ENCODE assay signal across 23 mouse cellular contexts in the genomic region with DNA sequence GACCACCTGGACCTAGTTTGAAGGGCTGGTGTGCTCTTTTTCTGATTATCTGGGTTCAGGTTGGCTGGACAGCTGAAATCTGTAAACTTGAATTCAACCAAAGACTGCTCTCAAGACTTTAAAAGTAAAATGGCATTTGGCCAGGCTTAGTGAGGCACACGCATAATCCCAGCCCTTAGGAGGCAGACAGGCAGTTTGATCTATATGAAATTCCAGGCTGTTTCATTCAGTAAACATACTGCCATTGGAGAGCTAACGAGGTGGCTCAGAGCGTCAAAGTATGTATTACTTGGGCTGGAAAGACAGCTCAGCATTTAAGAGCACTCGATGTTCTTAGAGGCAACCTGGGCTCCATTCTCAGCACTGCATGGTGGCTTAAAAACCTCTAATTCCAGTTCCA. TPM values are rescaled to one million over a fixed set of nuclear protein-coding genes. Genes with fewer than 3 reads are reported as not detected.
DNase-seq lines count a peak whose midpoint lies in the region; ATAC-seq and TF ChIP-seq lines count a peak whose summit lies in the region.
"Had no signal": no experiment of that assay in that cellular context is flagged by ENCODE, and none has a peak within 500 bp of the region (broad histone marks: within the 10 kb centered on the region; RNA-seq: fewer than 3 reads in every experiment).

No protein-coding gene starts in this region.

- DNase-seq in gastrocnemius, adult 2 months = no peak
- no peak for DNase-seq in gastrocnemius, postnatal 4 days (ENCODE audit: low spot score in 2 of 2)
- peak; percentile 57 for DNase-seq in lung, embryonic 14.5 days
- no peak for DNase-seq in lung, postnatal 4 days
- DNase-seq in Patski (ENCODE audit: low read depth, low spot score) = no peak
- no peak for DNase-seq in spleen, postnatal 10 days (ENCODE audit: low spot score in 2 of 2)
- DNase-seq in heart, adult 2 months = no peak
- DNase-seq: adrenal gland, postnatal 10 days; adrenal gland, postnatal 36 days; cerebellum, adult 11 months; cerebellum, adult 2 months; cerebellum, adult 9-11 months; cerebellum, postnatal 25 days; forebrain, postnatal 0 days; gastrocnemius, postnatal 25 days had no signal

- H3K36me3 ChIP-seq in lung, embryonic 14.5 days (ENCODE audit: insufficient read depth) = peaks cover 57% of the 10 kb centered on the region
- H3K36me3 ChIP-seq in stomach, embryonic 15.5 days = peaks cover 15% of the 10 kb centered on the region; the same call in 1 of the 2 replicates
- peaks cover 7% of the 10 kb centered on the region; the same call in 1 of the 2 replicates for H3K36me3 ChIP-seq in heart, adult 2 months (ENCODE audit: control insufficient read depth, insufficient read depth, low read length)

- H3K79me2 ChIP-seq in heart, adult 2 months (replicated peaks; ENCODE audit: control insufficient read depth, insufficient read depth, low read length) = no peaks in the 10 kb centered on the region

- TF ChIP-seq POLR2A in heart, adult 2 months (IDR thresholded peaks at IDR 0.05; ENCODE audit: insufficient read depth, low read depth, low read length) = no peak

- no peak overlapping the region for H3K9ac ChIP-seq in lung, embryonic 14.5 days
- H3K9ac ChIP-seq in stomach, embryonic 15.5 days = no peak overlapping the region
- H3K9ac ChIP-seq in heart, adult 2 months (ENCODE audit: low read depth, low read length) = no peak overlapping the region
- H3K9ac ChIP-seq: embryonic facial prominence, embryonic 12.5 days; embryonic facial prominence, embryonic 15.5 days; forebrain, postnatal 0 days; hindbrain, embryonic 12.5 days; hindbrain, embryonic 15.5 days had no signal

- no peaks in the 10 kb centered on the region for H3K4me1 ChIP-seq in lung, embryonic 14.5 days (ENCODE audit: insufficient read depth)
- no peaks in the 10 kb centered on the region for H3K4me1 ChIP-seq in stomach, embryonic 15.5 days
- H3K4me1 ChIP-seq in heart, adult 2 months (ENCODE audit: control insufficient read depth, insufficient read depth, low read length) = 0 out of 2 replicates have a peak, but pooled peaks cover 4% of the 10 kb centered on the region
- H3K4me1 ChIP-seq: embryonic facial prominence, embryonic 12.5 days; embryonic facial prominence, embryonic 15.5 days; hindbrain, embryonic 15.5 days had no signal

- no peak for TF ChIP-seq EP300 in heart, adult 2 months (IDR thresholded peaks at IDR 0.05; ENCODE audit: insufficient read depth, low read depth, low read length)

- in situ Hi-C loops in Patski (cut with MboI; ENCODE audit: low pct_unique_long_range_greater_than_20kb) = no loop called here

- no peaks in the 10 kb centered on the region for H3K27me3 ChIP-seq in lung, embryonic 14.5 days (ENCODE audit: insufficient read depth, low read length)
- no peaks in the 10 kb centered on the region for H3K27me3 ChIP-seq in Patski
- H3K27me3 ChIP-seq in stomach, embryonic 15.5 days (replicated peaks) = no peaks in the 10 kb centered on the region
- H3K27me3 ChIP-seq in heart, adult 2 months (ENCODE audit: control insufficient read depth, insufficient read depth, low read length) = no peaks in the 10 kb centered on the region
- H3K27me3 ChIP-seq: embryonic facial prominence, embryonic 12.5 days; embryonic facial prominence, embryonic 15.5 days; hindbrain, embryonic 12.5 days; hindbrain, embryonic 15.5 days had no signal

- 49% methylated on average over 4 of the region's 4 CpGs for WGBS in lung, embryonic 14.5 days
- 45% methylated on average over 4 of the region's 4 CpGs for WGBS in stomach, embryonic 15.5 days
- WGBS in heart, adult 2 months = 93% methylated on average over 4 of the region's 4 CpGs

- CTCF ChIA-PET in Patski (lab: Charles Lee) = interaction anchor here (1.0 to 1.4 kb wide), 4 partner anchors 14 to 47 kb away, joined by 3 to 4 read pairs (median 3); no protein-coding TSS in a partner anchor

- H3K9me3 ChIP-seq in lung, embryonic 14.5 days (ENCODE audit: low read depth, low read length) = no peaks in the 10 kb centered on the region
- no peaks in the 10 kb centered on the region for H3K9me3 ChIP-seq in stomach, embryonic 15.5 days
- H3K9me3 ChIP-seq: embryonic facial prominence, embryonic 12.5 days; embryonic facial prominence, embryonic 15.5 days; hindbrain, embryonic 12.5 days; hindbrain, embryonic 15.5 days had no signal

- intact Hi-C loops in gastrocnemius, adult 2 months (cut with DNase I) = no loop called here
- intact Hi-C loops in heart, adult 2 months (cut with DNase I) = no loop called here

- H3K27ac ChIP-seq in gastrocnemius, adult 2 months = peak overlapping the region; percentile 39; the same call in 1 of the 2 replicates
- no peak overlapping the region for H3K27ac ChIP-seq in lung, embryonic 14.5 days (ENCODE audit: low read depth)
- H3K27ac ChIP-seq in stomach, embryonic 15.5 days = peak overlapping the region; percentile 51; the same call in 1 of the 2 replicates
- no peak overlapping the region for H3K27ac ChIP-seq in heart, adult 2 months
- H3K27ac ChIP-seq: embryonic facial prominence, embryonic 12.5 days; embryonic facial prominence, embryonic 15.5 days; hindbrain, embryonic 12.5 days; hindbrain, embryonic 15.5 days had no signal

- no peak overlapping the region for H3K4me2 ChIP-seq in lung, embryonic 14.5 days
- no peak overlapping the region for H3K4me2 ChIP-seq in stomach, embryonic 15.5 days
- H3K4me2 ChIP-seq: embryonic facial prominence, embryonic 12.5 days; embryonic facial prominence, embryonic 15.5 days; heart, embryonic 11.5 days; hindbrain, embryonic 12.5 days; hindbrain, embryonic 15.5 days had no signal

- POLR2A ChIA-PET in Patski (lab: Charles Lee) = interaction anchor here (0.6 to 2.0 kb wide), 4 partner anchors 11 to 47 kb away, joined by 3 to 6 read pairs (median 4); no protein-coding TSS in a partner anchor

- H3K4me3 ChIP-seq in gastrocnemius, adult 2 months = no peak overlapping the region
- H3K4me3 ChIP-seq in lung, embryonic 14.5 days (ENCODE audit: low read depth, low read length) = no peak overlapping the region
- no peak overlapping the region for H3K4me3 ChIP-seq in stomach, embryonic 15.5 days (replicated peaks)
- no peak overlapping the region for H3K4me3 ChIP-seq in heart, adult 2 months
- H3K4me3 ChIP-seq: embryonic facial prominence, embryonic 12.5 days; embryonic facial prominence, embryonic 15.5 days; hindbrain, embryonic 12.5 days; hindbrain, embryonic 15.5 days had no signal

- TF ChIP-seq CTCF in gastrocnemius, adult 2 months (IDR thresholded peaks at IDR 0.05) = no peak
- no peak for TF ChIP-seq CTCF in lung, embryonic 14.5 days (IDR thresholded peaks at IDR 0.05; ENCODE audit: low read depth)
- TF ChIP-seq CTCF in Patski (IDR thresholded peaks at IDR 0.05) = no peak
- TF ChIP-seq CTCF in heart, adult 2 months (IDR thresholded peaks at IDR 0.05) = no peak

- no peak for ATAC-seq in lung, embryonic 14.5 days (ENCODE audit: insufficient read depth)
- peak; percentile 28 for ATAC-seq in Patski
- no peak for ATAC-seq in stomach, embryonic 15.5 days (ENCODE audit: insufficient read depth, low FRiP score, low read depth)
- ATAC-seq: forebrain, embryonic 14.5 days; forebrain, postnatal 0 days had no signal

RNA-seq across cellular contexts. Expression of a gene that starts 8.8 kb away (rescaled TPM):
- 10 to 100 TPM; 27.7 to 33.1 TPM for total RNA-seq in gastrocnemius, adult 2 months (2021)
- 10 to 100 TPM; 26.7 to 32.0 TPM for total RNA-seq in gastrocnemius, postnatal 4 days (2021)
- polyA plus RNA-seq in lung, embryonic 14.5 days (2014; fragmentation: Nextera tagmentation; extraction: Ambion mirVana) = 10.7 and 10.8 TPM in 2 replicates
- polyA plus RNA-seq in Patski (2021) = 20.3 TPM
- 22.5 and 25.0 TPM in 2 replicates for polyA plus RNA-seq in stomach, embryonic 15.5 days (2015; fragmentation: Nextera tagmentation; extraction: Ambion mirVana)
- 10 to 100 TPM; 10.5 to 14.5 TPM for total RNA-seq in heart, adult 2 months (2021)
- polyA plus RNA-seq in heart, adult 2 months (2012; rRNA removed) = 2.4 and 4.5 TPM in 2 replicates

RNA-seq across cellular contexts. Expression of a gene that starts 13.6 kb away (rescaled TPM):
- total RNA-seq in gastrocnemius, adult 2 months (2021) = 1 to 10 TPM; 4.6 to 4.7 TPM
- total RNA-seq in gastrocnemius, postnatal 4 days (2021) = 10 to 100 TPM; 10.3 to 12.8 TPM
- polyA plus RNA-seq in lung, embryonic 14.5 days (2014; fragmentation: Nextera tagmentation; extraction: Ambion mirVana) = 28.7 and 29.2 TPM in 2 replicates
- polyA plus RNA-seq in Patski (2021) = 75.6 TPM
- 31.5 and 32.0 TPM in 2 replicates for polyA plus RNA-seq in stomach, embryonic 15.5 days (2015; fragmentation: Nextera tagmentation; extraction: Ambion mirVana)
- 1 to 10 TPM; 6.8 to 9.1 TPM for total RNA-seq in heart, adult 2 months (2021)
- polyA plus RNA-seq in heart, adult 2 months (2012; rRNA removed) = 6.9 and 8.4 TPM in 2 replicates

RNA-seq across cellular contexts. Expression of a gene that starts 39.5 kb away (rescaled TPM):
- total RNA-seq in gastrocnemius, adult 2 months (2021) = 100 to 1,000 TPM; 243 to 286 TPM
- total RNA-seq in gastrocnemius, postnatal 4 days (2021) = 10 to 100 TPM; 60.9 to 75.3 TPM
- polyA plus RNA-seq in lung, embryonic 14.5 days (2014; fragmentation: Nextera tagmentation; extraction: Ambion mirVana) = 20.3 and 21.1 TPM in 2 replicates
- 98.2 TPM for polyA plus RNA-seq in Patski (2021)
- 15.1 and 15.2 TPM in 2 replicates for polyA plus RNA-seq in stomach, embryonic 15.5 days (2015; fragmentation: Nextera tagmentation; extraction: Ambion mirVana)
- total RNA-seq in heart, adult 2 months (2021) = 100 to 1,000 TPM; 189 to 251 TPM
- 166 and 182 TPM in 2 replicates for polyA plus RNA-seq in heart, adult 2 months (2012; rRNA removed)
- total RNA-seq: granulocyte monocyte progenitor cell, adult 5-6 weeks had no signal

RNA-seq across cellular contexts. Expression of a gene that starts 48.8 kb away (rescaled TPM):
- total RNA-seq in gastrocnemius, adult 2 months (2021) = 100 to 1,000 TPM; 144 to 170 TPM
- 100 to 1,000 TPM; 174 to 192 TPM for total RNA-seq in gastrocnemius, postnatal 4 days (2021)
- 588 and 646 TPM in 2 replicates for polyA plus RNA-seq in lung, embryonic 14.5 days (2014; fragmentation: Nextera tagmentation; extraction: Ambion mirVana)
- 361 TPM for polyA plus RNA-seq in Patski (2021)
- polyA plus RNA-seq in stomach, embryonic 15.5 days (2015; fragmentation: Nextera tagmentation; extraction: Ambion mirVana) = 589 and 688 TPM in 2 replicates
- total RNA-seq in heart, adult 2 months (2021) = 100 to 1,000 TPM; 167 to 194 TPM
- 80.9 and 150 TPM in 2 replicates for polyA plus RNA-seq in heart, adult 2 months (2012; rRNA removed)

RNA-seq across cellular contexts. Expression of a gene that starts 52.0 kb away (rescaled TPM):
- 100 to 1,000 TPM; 178 to 229 TPM for total RNA-seq in gastrocnemius, adult 2 months (2021)
- total RNA-seq in gastrocnemius, postnatal 4 days (2021) = 10 to 100 TPM; 43.3 to 44.8 TPM
- 87.7 and 97.5 TPM in 2 replicates for polyA plus RNA-seq in lung, embryonic 14.5 days (2014; fragmentation: Nextera tagmentation; extraction: Ambion mirVana)
- polyA plus RNA-seq in Patski (2021) = 174 TPM
- polyA plus RNA-seq in stomach, embryonic 15.5 days (2015; fragmentation: Nextera tagmentation; extraction: Ambion mirVana) = 92.6 and 104 TPM in 2 replicates
- 100 to 1,000 TPM; 191 to 210 TPM for total RNA-seq in heart, adult 2 months (2021)
- polyA plus RNA-seq in heart, adult 2 months (2012; rRNA removed) = 136 and 162 TPM in 2 replicates

Comparison
In these comparisons a context has a peak if more than half of its experiments do, and no peak if none do; other contexts are left out.
1. H3K27ac ChIP-seq: peak in gastrocnemius, adult 2 months (single experiment) and stomach, embryonic 15.5 days (single experiment); none in lung, embryonic 14.5 days (single experiment) and heart, adult 2 months (single experiment).